Mouse (Mus musculus) heart, embryonic 15.5 days (tissue): ENCODE results near the gene AL731706.1. TPM values are rescaled to one million over a fixed set of nuclear protein-coding genes. Genes with fewer than 3 reads are reported as not detected.
"Not testable (repeated sequence)": the region's sequence is repeated elsewhere in the genome, so short reads cannot be mapped to it uniquely, and the experiment has no call there.

Source experiments
- ATAC-seq: fragments of 200-750 bp; cut with Nextera tagmentation; replicated peaks from 2 replicates; pipeline ENCODE4 v1.8.0; 2017; ENCODE audit warnings: low read depth, moderate TSS enrichment; ENCODE audit not compliant: insufficient number of reproducible peaks, insufficient read depth, low FRiP score
- H3K27ac ChIP-seq: fragments of 300-500 bp; sonication (generic); 2 replicates; pipeline ENCODE4 v1.5.1; 2015; ENCODE audit warnings: mild to moderate bottlenecking, inconsistent platforms
- H3K27me3 ChIP-seq: fragments of 300-500 bp; sonication (generic); 2 replicates; pipeline ENCODE4 v1.6.1; 2015; ENCODE audit warnings: inconsistent platforms
- H3K36me3 ChIP-seq: fragments of 300-500 bp; sonication (generic); 2 replicates; pipeline ENCODE4 v1.6.1; 2015; ENCODE audit warnings: mild to moderate bottlenecking, inconsistent platforms
- H3K4me1 ChIP-seq: fragments of 300-500 bp; sonication (generic); replicated peaks from 2 replicates; pipeline ENCODE4 v1.6.1; 2015; ENCODE audit warnings: inconsistent platforms
- H3K4me2 ChIP-seq: fragments of 300-500 bp; sonication (generic); 2 replicates; pipeline ENCODE4 v1.6.1; 2015; ENCODE audit warnings: inconsistent platforms, mild to moderate bottlenecking, moderate library complexity
- H3K4me3 ChIP-seq: fragments of 300-500 bp; sonication (generic); 2 replicates; pipeline ENCODE4 v1.5.1; 2015; ENCODE audit warnings: mild to moderate bottlenecking, inconsistent platforms
- H3K9ac ChIP-seq: fragments of 300-500 bp; sonication (generic); 2 replicates; pipeline ENCODE4 v1.6.1; 2015; ENCODE audit warnings: mild to moderate bottlenecking, inconsistent platforms
- H3K9me3 ChIP-seq: fragments of 300-500 bp; sonication (generic); replicated peaks from 2 replicates; pipeline ENCODE4 v1.6.1; 2016; ENCODE audit warnings: inconsistent platforms
- WGBS: fragments of 180-500 bp; shearing (Covaris S2); methylation state at CpG from one replicate; pipeline ENCODE4 v1.1.7; 2015; ENCODE audit warnings: mixed read lengths; 5-methylcytosine and 5-hydroxymethylcytosine counted together
- polyA plus RNA-seq: library from polyadenylated mRNA; unstranded; fragments of >200 nt; fragmentation: Nextera tagmentation; extraction: Ambion mirVana; gene quantifications from 2 replicates; pipeline ENCODE4 v1.2.1, GENCODE M21; 2015

Gene AL731706.1
- polyA plus RNA-seq, 1 experiment from 2014 or later, result 43.9 TPM

DNA sequence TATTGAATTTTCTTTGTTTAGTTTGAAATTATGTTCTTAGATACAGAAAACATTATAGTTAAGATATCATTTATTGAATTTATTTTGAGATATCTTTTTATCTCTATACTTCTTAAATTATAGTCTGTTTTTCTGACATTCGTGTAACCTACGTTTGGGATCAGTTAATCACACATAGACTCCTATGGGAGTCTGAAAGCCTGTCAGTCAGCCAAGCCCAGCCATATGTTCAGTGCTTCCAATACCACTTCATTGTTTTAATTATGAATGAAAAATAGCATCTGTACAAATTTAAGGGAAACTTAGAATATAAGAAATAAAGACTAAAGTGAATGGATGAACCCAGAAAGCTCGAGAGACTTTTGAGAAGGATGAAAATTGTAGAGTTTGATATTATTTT lies 17.4 kb upstream of the AL731706.1 start:
- Histone ChIP-seq H3K27me3 (no peaks in the 10 kb centered on the region), H3K4me1 (peaks cover 4% of the 10 kb centered on the region; the same call in 1 of the 2 replicates), H3K4me3 (no peak overlapping the region), H3K9me3 (no peaks in the 10 kb centered on the region), H3K4me2 (no peak overlapping the region), H3K27ac (no peak overlapping the region), H3K36me3 (peaks cover 10% of the 10 kb centered on the region), H3K9ac (no peak overlapping the region)
- 75% methylated on average over 3 of the region's 3 CpGs for WGBS
- ATAC-seq, result no peak

GRCm38 (mm10) chr2:136896131-136896530 lies 4.9 kb upstream of the AL731706.1 start:
- no peak overlapping the region for H3K4me2 ChIP-seq
- H3K27me3 ChIP-seq, result no peaks in the 10 kb centered on the region
- H3K4me1 ChIP-seq, result peaks cover 4% of the 10 kb centered on the region; the same call in 1 of the 2 replicates
- no peak overlapping the region for H3K9ac ChIP-seq
- no peak overlapping the region for H3K27ac ChIP-seq
- H3K9me3 ChIP-seq, result no peaks in the 10 kb centered on the region
- ATAC-seq, result no peak
- H3K4me3 ChIP-seq, result no peak overlapping the region
- WGBS, result 79% methylated on average over 2 of the region's 2 CpGs
- H3K36me3 ChIP-seq, result no peaks in the 10 kb centered on the region

GRCm38 (mm10) chr2:136894494-136894893 lies 3.3 kb upstream of the AL731706.1 start:
- 82% methylated on average over 2 of the region's 2 CpGs for WGBS
- no peaks in the 10 kb centered on the region for H3K27me3 ChIP-seq
- no peaks in the 10 kb centered on the region for H3K36me3 ChIP-seq
- ATAC-seq, result no peak
- no peak overlapping the region for H3K27ac ChIP-seq
- H3K9ac ChIP-seq, result no peak overlapping the region
- no peaks in the 10 kb centered on the region for H3K9me3 ChIP-seq
- H3K4me1 ChIP-seq, result peaks cover 8% of the 10 kb centered on the region
- H3K4me2 ChIP-seq, result no peak overlapping the region
- no peak overlapping the region for H3K4me3 ChIP-seq

- WGBS, result under 1% methylated on average over 23 of the region's 23 CpGs
Observed at GRCm38 (mm10) chr2:136891951-136892371, 772 bp upstream of the AL731706.1 start.

GRCm38 (mm10) chr2:136890716-136891067 lies 497 bp downstream of the AL731706.1 start:
- WGBS, result 7% methylated on average over 15 of the region's 15 CpGs
- not testable (repeated sequence) for H3K36me3 ChIP-seq, H3K9me3 ChIP-seq, H3K27me3 ChIP-seq
- Histone ChIP-seq H3K4me2 (peak overlapping the region; percentile 59), H3K4me1 (peaks cover 18% of the 10 kb centered on the region), H3K27ac (peak overlapping the region; percentile 97), H3K4me3 (peak overlapping the region; percentile 85), H3K9ac (peak overlapping the region; percentile 83)
- peak; percentile 67 for ATAC-seq

More at GRCm38 (mm10) chr2:136891951-136892371, 772 bp upstream of the AL731706.1 start:
- peak overlapping the region; percentile 59 for H3K4me2 ChIP-seq
- peak overlapping the region; percentile 64 for H3K9ac ChIP-seq
- peak; percentile 82 for ATAC-seq
- no peaks in the 10 kb centered on the region for H3K36me3 ChIP-seq
- peak overlapping the region; percentile 97 for H3K27ac ChIP-seq
- H3K27me3 ChIP-seq, result no peaks in the 10 kb centered on the region
- H3K9me3 ChIP-seq, result no peaks in the 10 kb centered on the region
- H3K4me3 ChIP-seq, result peak overlapping the region; percentile 85
- H3K4me1 ChIP-seq, result peaks cover 18% of the 10 kb centered on the region

DNA sequence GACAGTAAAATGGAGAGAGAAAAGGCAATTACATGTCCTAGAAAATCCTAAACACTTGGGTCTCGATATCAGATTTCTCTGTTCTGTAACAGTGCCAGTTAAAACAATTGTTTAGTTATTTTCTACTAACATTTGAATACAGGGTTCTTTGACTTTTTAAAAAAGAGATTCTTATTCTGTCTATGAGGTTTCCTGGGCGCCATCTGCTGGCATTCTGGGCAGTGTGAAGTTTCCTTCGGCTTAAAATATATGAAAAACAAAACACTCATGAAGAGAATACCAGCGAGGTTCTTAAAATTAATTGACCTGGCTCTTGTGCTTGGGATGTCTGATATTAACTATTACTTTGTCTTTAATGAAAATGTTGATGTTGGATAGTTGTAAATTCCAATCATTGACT lies 4.3 kb downstream of the AL731706.1 start:
- no peak overlapping the region for H3K9ac ChIP-seq
- ATAC-seq, result no peak
- 52% methylated on average over 4 of the region's 4 CpGs for WGBS

DNA sequence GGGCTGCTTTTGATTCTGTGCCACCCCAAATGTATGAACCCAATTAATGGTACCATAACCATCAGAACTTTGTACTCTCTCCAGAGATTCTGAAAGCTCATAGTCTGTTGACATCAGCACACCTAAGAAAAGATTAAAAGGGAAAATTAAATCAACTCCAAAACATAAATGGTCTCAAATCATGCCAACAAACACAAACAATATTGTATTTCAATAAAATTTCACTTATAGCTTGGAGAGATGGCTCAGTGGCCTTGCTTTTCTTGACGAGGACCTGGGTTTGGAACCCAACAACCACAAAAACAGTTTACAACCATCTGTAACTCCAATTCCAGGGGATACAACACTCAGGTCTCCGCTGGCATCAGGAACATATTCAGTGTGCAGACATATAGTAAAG lies 5.6 kb downstream of the AL731706.1 start, which contains the start of gene AL731706.2:
Gene AL731706.2 (minus strand): TSS at position 101 of the 400 bp plus-strand sequence.
- Histone ChIP-seq H3K27me3 (no peaks in the 10 kb centered on the region), H3K36me3 (peaks cover 25% of the 10 kb centered on the region), H3K27ac (no peak within 1 kb of the TSS), H3K9me3 (no peaks in the 10 kb centered on the region), H3K4me2 (no peak within 1 kb of the TSS), H3K4me1 (peaks cover 14% of the 10 kb centered on the region), H3K4me3 (no peak within 1 kb of the TSS), H3K9ac (no peak within 1 kb of the TSS)
- ATAC-seq, result no peak
- 94% methylated on average over 2 of the region's 2 CpGs for WGBS

More for the DNA sequence above, 4.3 kb downstream of the AL731706.1 start:
- Histone ChIP-seq H3K4me2 (no peak overlapping the region), H3K9me3 (no peaks in the 10 kb centered on the region), H3K27ac (no peak overlapping the region), H3K4me1 (peaks cover 14% of the 10 kb centered on the region), H3K4me3 (no peak overlapping the region), H3K27me3 (no peaks in the 10 kb centered on the region), H3K36me3 (peaks cover 14% of the 10 kb centered on the region)

DNA sequence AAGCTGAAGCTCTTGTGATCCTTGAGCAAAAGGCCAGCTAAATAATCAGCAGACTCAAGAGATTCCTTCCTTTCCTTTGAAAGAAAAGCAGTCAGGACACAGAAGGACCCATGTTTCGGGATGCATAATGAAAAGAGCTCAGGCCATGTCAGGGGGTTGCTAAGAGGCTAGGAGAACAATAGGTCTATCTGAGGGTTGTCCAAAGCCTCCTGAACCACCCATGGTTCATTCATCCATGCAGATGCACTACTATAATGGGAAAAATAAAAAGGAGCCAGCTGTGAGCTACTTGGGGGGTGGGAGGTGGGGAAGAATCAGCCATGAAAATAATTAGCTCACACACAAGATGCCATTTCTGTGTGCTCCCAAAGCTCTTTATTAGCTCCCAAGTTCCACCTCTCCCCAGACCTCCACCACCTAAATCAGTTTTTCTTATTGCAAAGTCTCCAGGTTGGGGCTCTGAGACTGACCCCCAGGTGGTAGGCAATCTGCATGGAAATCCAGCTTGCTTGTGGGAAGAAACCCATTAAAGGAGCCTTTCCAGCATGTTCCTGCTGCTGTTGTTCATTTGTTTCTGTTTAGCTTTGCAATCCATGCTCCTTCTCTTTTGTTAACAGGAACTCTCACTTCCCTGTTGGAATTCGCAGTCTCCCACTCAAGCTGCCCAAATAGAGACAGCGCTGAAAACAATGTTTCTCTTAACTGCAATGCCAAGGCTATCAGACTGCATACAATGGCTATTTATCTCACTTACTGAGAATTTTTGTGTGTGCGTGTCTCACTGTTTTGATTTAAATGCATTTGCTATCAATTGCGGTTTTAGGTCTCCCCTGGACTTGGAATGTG lies 36.4 kb downstream of the AL731706.1 start:
- 54% methylated on average over 5 of the region's 5 CpGs for WGBS
- ATAC-seq, result no peak
- no peaks in the 10 kb centered on the region for H3K9me3 ChIP-seq
- H3K4me2 ChIP-seq, result no peak overlapping the region
- H3K4me1 ChIP-seq, result no peaks in the 10 kb centered on the region
- H3K36me3 ChIP-seq, result no peaks in the 10 kb centered on the region
- no peak overlapping the region for H3K27ac ChIP-seq
- H3K9ac ChIP-seq, result no peak overlapping the region
- H3K4me3 ChIP-seq, result no peak overlapping the region
- H3K27me3 ChIP-seq, result no peaks in the 10 kb centered on the region

DNA sequence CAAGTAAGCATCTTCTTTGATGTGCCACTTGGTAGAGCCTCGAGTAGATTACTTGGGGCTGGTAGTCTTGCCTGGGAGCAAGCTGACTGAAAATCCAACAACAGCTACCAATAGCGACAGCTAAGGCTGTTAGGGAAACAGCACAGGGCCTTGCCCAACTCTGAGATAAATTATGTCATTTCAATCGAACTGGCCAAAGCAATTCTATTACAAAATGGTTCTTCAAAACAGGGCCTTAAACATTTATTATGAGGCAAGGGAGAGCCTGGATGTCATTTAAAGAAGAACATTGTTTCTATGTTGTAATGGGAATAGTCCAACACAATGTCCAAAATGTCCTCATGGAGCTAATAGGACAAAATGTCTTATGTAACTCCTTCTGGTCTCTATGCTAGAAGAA lies 40.8 kb downstream of the AL731706.1 start:
- Histone ChIP-seq H3K27ac (no peak overlapping the region), H3K4me2 (no peak overlapping the region), H3K4me3 (no peak overlapping the region), H3K9me3 (no peaks in the 10 kb centered on the region), H3K36me3 (no peaks in the 10 kb centered on the region), H3K27me3 (no peaks in the 10 kb centered on the region), H3K9ac (no peak overlapping the region), H3K4me1 (no peaks in the 10 kb centered on the region)
- ATAC-seq, result no peak
- WGBS, result 50% methylated on average over 3 of the region's 3 CpGs

DNA sequence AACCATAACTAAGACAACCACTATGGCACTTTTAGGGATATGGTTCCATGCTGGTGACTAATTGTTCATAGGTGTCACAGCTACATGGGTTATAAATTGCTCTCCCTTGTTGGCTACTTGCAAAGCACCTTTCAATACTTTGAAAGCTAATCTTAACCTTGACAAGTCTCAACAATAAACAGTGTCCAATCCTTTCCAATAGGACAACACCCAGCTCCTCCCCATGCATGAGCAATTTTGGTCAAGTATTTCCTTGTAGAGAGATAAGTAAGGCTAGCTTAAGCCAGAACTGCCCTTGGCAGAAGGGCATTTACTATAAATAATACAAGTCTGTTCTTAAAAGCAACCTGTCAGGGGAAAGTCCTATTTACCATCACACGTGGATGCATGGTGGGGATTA lies 53.2 kb downstream of the AL731706.1 start:
- Histone ChIP-seq H3K4me2 (no peak overlapping the region), H3K9ac (no peak overlapping the region), H3K27me3 (no peaks in the 10 kb centered on the region), H3K27ac (peak overlapping the region; percentile 27), H3K4me1 (0 out of 2 replicates have a peak, but pooled peaks cover 7% of the 10 kb centered on the region), H3K4me3 (no peak overlapping the region), H3K36me3 (no peaks in the 10 kb centered on the region), H3K9me3 (no peaks in the 10 kb centered on the region)
- 23% methylated on average over 1 of the region's 1 CpGs for WGBS
- no peak for ATAC-seq

DNA sequence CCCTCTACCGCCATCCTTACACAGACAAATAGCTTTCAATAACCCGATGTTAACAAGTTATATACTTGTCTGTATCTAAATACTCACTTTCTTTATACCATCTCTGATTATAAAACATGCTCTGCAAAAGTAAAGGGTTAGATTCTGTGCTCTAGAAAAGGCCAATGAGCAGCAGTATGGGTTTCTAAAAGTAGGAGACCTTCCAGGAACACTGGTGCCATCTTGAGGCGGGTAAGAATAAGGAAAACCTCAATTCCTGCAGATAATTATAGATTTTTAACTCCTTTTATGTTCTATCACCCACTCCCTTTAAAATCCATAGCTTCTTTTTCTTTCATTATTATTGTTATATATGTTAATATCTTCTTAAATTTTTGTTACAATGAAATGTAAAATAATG lies 55.3 kb downstream of the AL731706.1 start:
- Histone ChIP-seq H3K27ac (no peak overlapping the region), H3K4me1 (0 out of 2 replicates have a peak, but pooled peaks cover 7% of the 10 kb centered on the region), H3K9ac (no peak overlapping the region), H3K4me2 (no peak overlapping the region), H3K27me3 (no peaks in the 10 kb centered on the region), H3K4me3 (no peak overlapping the region), H3K9me3 (no peaks in the 10 kb centered on the region), H3K36me3 (no peaks in the 10 kb centered on the region)
- 67% methylated on average over 3 of the region's 3 CpGs for WGBS
- no peak for ATAC-seq

DNA sequence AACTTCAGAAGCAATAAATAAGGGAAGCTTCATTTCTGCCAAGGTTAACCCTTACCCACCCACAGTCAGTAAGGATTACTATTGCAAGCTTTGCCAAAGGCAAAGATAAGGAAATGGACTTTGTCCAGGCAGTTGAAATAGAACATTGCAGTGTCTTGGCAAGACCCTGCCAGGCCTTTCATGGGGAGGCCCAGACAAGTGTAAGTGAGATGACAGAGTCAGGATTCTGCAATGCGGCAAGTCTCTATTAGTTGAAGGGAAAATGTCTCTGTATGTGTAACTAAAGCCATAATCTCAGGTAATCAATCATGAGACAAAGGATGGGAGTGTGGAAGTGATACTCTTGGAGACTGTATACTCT lies 56.5 kb downstream of the AL731706.1 start:
- no peak overlapping the region for H3K27ac ChIP-seq
- no peak overlapping the region for H3K4me3 ChIP-seq
- H3K4me2 ChIP-seq, result no peak overlapping the region
- no peak overlapping the region for H3K9ac ChIP-seq
- WGBS, result 39% methylated on average over 1 of the region's 1 CpGs
- H3K27me3 ChIP-seq, result no peaks in the 10 kb centered on the region
- H3K4me1 ChIP-seq, result 0 out of 2 replicates have a peak, but pooled peaks cover 7% of the 10 kb centered on the region
- ATAC-seq, result no peak
- H3K36me3 ChIP-seq, result no peaks in the 10 kb centered on the region
- H3K9me3 ChIP-seq, result no peaks in the 10 kb centered on the region
